ENCODE assay signal across 31 mouse cellular contexts in the genomic region with DNA sequence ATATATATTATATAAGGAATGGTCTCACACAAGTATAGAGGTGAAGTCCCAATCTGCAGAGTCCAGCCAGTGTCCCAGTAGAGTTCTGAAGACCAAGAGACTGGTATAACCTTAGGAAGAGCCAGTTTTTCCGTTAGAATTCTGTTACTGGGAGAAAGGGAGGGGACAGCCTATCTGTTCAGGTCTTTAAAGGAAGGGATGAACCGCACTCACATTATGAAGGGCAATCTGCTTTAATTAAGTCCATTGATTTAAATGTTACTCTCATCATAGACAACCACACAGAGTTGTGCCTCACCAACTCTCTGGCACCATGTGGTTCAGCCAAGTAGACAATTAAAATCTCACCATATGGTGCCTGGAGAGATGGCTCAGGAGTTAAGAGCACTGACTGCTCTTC. TPM values are rescaled to one million over a fixed set of nuclear protein-coding genes. Genes with fewer than 3 reads are reported as not detected.
"Had no signal": no experiment of that assay in that cellular context is flagged by ENCODE, and none has a peak within 500 bp of the region (broad histone marks: within the 10 kb centered on the region; RNA-seq: fewer than 3 reads in every experiment).

Tmem30c (minus strand) TSS at position 101 of the 400 bp plus-strand sequence.

- H3K4me2 ChIP-seq: heart, embryonic 11.5 days; hindbrain, embryonic 12.5 days; hindbrain, embryonic 14.5 days; intestine, embryonic 15.5 days; limb, embryonic 12.5 days; liver, embryonic 11.5 days; liver, embryonic 13.5 days; liver, embryonic 15.5 days had no signal

- H3K4me3 ChIP-seq: gastrocnemius, adult 2 months; hindbrain, embryonic 10.5 days; hindbrain, embryonic 12.5 days; intestine, embryonic 15.5 days; layer of hippocampus, adult 2 months; left cerebral cortex, adult 2 months; limb, embryonic 10.5 days; limb, embryonic 12.5 days; liver, embryonic 13.5 days; liver, embryonic 15.5 days had no signal

- H3K9me3 ChIP-seq: hindbrain, embryonic 10.5 days; hindbrain, embryonic 12.5 days; intestine, embryonic 15.5 days; limb, embryonic 10.5 days; limb, embryonic 12.5 days; liver, embryonic 13.5 days; liver, embryonic 15.5 days had no signal

- H3K27me3 ChIP-seq: hindbrain, embryonic 12.5 days; intestine, embryonic 15.5 days; limb, embryonic 12.5 days; liver, embryonic 13.5 days; liver, embryonic 15.5 days had no signal

- H3K27ac ChIP-seq: gastrocnemius, adult 2 months; hindbrain, embryonic 10.5 days; hindbrain, embryonic 12.5 days; hindbrain, embryonic 14.5 days; intestine, embryonic 15.5 days; layer of hippocampus, adult 2 months; left cerebral cortex, adult 2 months; limb, embryonic 10.5 days; limb, embryonic 12.5 days; liver, embryonic 13.5 days; liver, embryonic 15.5 days had no signal

- DNase-seq: gastrocnemius, adult 2 months; gastrocnemius, postnatal 10 days; gastrocnemius, postnatal 25 days; heart, postnatal 14 days; heart, postnatal 4 days; kidney, adult 18-20 months; kidney, adult 8-10 months; kidney, postnatal 10 days; kidney, postnatal 25 days; kidney, postnatal 4 days; liver; liver, embryonic 13.5 days had no signal

- H3K36me3 ChIP-seq: hindbrain, embryonic 10.5 days; hindbrain, embryonic 12.5 days; intestine, embryonic 15.5 days; limb, embryonic 10.5 days; limb, embryonic 12.5 days; liver, embryonic 13.5 days; liver, embryonic 15.5 days had no signal

- H3K4me1 ChIP-seq: hindbrain, embryonic 10.5 days; hindbrain, embryonic 12.5 days; intestine, embryonic 15.5 days; limb, embryonic 10.5 days; limb, embryonic 12.5 days; liver, embryonic 13.5 days; liver, embryonic 15.5 days had no signal

- H3K9ac ChIP-seq: hindbrain, embryonic 12.5 days; hindbrain, embryonic 14.5 days; intestine, embryonic 15.5 days; limb, embryonic 12.5 days; liver, embryonic 13.5 days; liver, embryonic 15.5 days had no signal

- ATAC-seq: hindbrain, embryonic 16.5 days; inflammation-experienced regulatory T-cells, adult 6 months; intestine, embryonic 15.5 days; intestine, postnatal 0 days had no signal

RNA-seq across cellular contexts. Expression of gene Tmem30c, which starts in this region (rescaled TPM):
- total RNA-seq: gastrocnemius, adult 2 months; gastrocnemius, postnatal 10 days; gastrocnemius, postnatal 25 days; gastrocnemius, postnatal 4 days; granulocyte monocyte progenitor cell, adult 5-6 weeks; heart, adult 8-10 months; heart, postnatal 14 days; heart, postnatal 4 days had no signal
- polyA plus RNA-seq: heart, embryonic 14.5 days; hindbrain, embryonic 12.5 days; intestine, embryonic 15.5 days; intestine, postnatal 0 days; kidney, embryonic 16.5 days; liver, embryonic 11.5 days; liver, embryonic 13.5 days; liver, embryonic 15.5 days had no signal
